Mouse (Mus musculus): Measurements from ENCODE around the gene Tnfrsf22. TPM values are rescaled to one million over a fixed set of nuclear protein-coding genes. Genes with fewer than 3 reads are reported as not detected.
"Not testable (repeated sequence)": the region's sequence is repeated elsewhere in the genome, so short reads cannot be mapped to it uniquely, and the experiment has no call there.

Gene Tnfrsf22
- polyA plus RNA-seq, 1 experiment from 2014 or later: 5.3 TPM

- ATAC-seq; H3K9ac ChIP-seq; H3K27ac ChIP-seq; H3K9me3 ChIP-seq (replicated peaks); H3K4me1 ChIP-seq; H3K4me3 ChIP-seq; H3K4me2 ChIP-seq: not testable (repeated sequence)
- Histone ChIP-seq H3K27me3 (peaks cover 16% of the 10 kb centered on the region; the same call in 1 of the 2 replicates), H3K36me3 (ENCODE audit: poor library complexity, severe bottlenecking) (peaks cover 20% of the 10 kb centered on the region)
- WGBS: 78% methylated on average over 1 of the region's 2 CpGs
Observed at GRCm38 (mm10) chr7:143684569-143684968, 35.1 kb upstream of the Tnfrsf22 start.

- H3K27me3 ChIP-seq: peaks cover 14% of the 10 kb centered on the region; the same call in 1 of the 2 replicates
- WGBS: 81% methylated on average over 1 of the region's 1 CpGs
- no peak overlapping the region for H3K9ac ChIP-seq
- H3K4me3 ChIP-seq: no peak overlapping the region
- no peak overlapping the region for H3K4me2 ChIP-seq
- no peak for ATAC-seq
- no peaks in the 10 kb centered on the region for H3K36me3 ChIP-seq (ENCODE audit: poor library complexity, severe bottlenecking)
- no peaks in the 10 kb centered on the region for H3K9me3 ChIP-seq (replicated peaks)
- peaks cover 6% of the 10 kb centered on the region; the same call in 1 of the 2 replicates for H3K4me1 ChIP-seq
- H3K27ac ChIP-seq: no peak overlapping the region
Observed at GRCm38 (mm10) chr7:143681566-143681965, 32.1 kb upstream of the Tnfrsf22 start.

DNA sequence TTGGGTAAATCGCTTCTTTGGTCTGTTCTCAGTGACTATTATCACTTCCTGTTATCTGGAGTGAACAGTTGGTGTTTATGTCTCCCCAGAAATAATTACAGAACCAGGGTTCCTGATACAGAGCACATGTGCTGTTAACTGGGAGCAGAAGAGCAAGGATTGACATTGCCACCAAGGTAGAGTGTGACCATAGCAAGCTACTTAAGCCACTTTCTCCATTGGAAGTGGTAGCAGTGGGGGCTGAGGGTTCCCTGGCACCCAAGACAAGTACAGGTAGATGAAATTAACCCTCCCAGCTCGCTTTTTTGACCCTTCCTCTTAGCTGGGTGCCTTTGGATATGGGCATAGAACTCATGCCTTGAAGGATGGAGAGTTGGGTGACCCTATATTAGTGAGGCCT is 31.4 kb upstream of the Tnfrsf22 start:
- not testable (repeated sequence) for H3K4me1 ChIP-seq; H3K9ac ChIP-seq; H3K36me3 ChIP-seq (ENCODE audit: poor library complexity, severe bottlenecking); H3K4me3 ChIP-seq; H3K9me3 ChIP-seq (replicated peaks); H3K4me2 ChIP-seq; H3K27ac ChIP-seq; ATAC-seq
- WGBS: 63% methylated on average over 2 of the region's 2 CpGs
- H3K27me3 ChIP-seq: peaks cover 14% of the 10 kb centered on the region; the same call in 1 of the 2 replicates

GRCm38 (mm10) chr7:143679650-143680049 is 30.2 kb upstream of the Tnfrsf22 start:
- H3K4me2 ChIP-seq: not testable (repeated sequence)

GRCm38 (mm10) chr7:143666427-143667311 is 17.2 kb upstream of the Tnfrsf22 start:
- no peaks in the 10 kb centered on the region for H3K27me3 ChIP-seq
- H3K4me3 ChIP-seq: no peak overlapping the region
- H3K9me3 ChIP-seq (replicated peaks): no peaks in the 10 kb centered on the region
- H3K27ac ChIP-seq: no peak overlapping the region
- no peak overlapping the region for H3K9ac ChIP-seq
- H3K4me2 ChIP-seq: no peak overlapping the region
- no peaks in the 10 kb centered on the region for H3K4me1 ChIP-seq
- H3K36me3 ChIP-seq (ENCODE audit: poor library complexity, severe bottlenecking): no peaks in the 10 kb centered on the region
- no peak for ATAC-seq

More at GRCm38 (mm10) chr7:143679650-143680049, 30.2 kb upstream of the Tnfrsf22 start:
- not testable (repeated sequence) for ATAC-seq; H3K4me1 ChIP-seq; H3K4me3 ChIP-seq; H3K27ac ChIP-seq; H3K9me3 ChIP-seq (replicated peaks); H3K9ac ChIP-seq; H3K27me3 ChIP-seq; H3K36me3 ChIP-seq (ENCODE audit: poor library complexity, severe bottlenecking)
- WGBS: 81% methylated on average over 2 of the region's 2 CpGs

DNA sequence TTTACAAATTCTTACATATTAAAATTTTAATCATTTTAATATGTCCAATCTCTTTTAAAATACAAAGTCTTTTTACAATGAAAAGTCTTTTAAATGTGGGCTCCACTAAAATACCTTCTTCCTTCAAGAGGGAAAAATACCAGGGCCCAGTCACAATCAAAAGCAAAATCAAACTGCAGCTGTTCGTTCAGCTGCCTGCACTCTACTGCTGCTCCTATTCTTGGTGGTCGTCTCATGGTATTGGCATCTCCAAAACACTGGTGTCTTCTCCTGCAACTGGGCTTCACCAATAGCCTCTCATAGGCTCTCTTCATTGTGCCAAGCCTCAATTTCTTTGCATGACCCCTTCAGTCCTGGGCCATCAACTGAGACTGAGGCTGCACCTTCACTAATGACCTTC is 14.0 kb upstream of the Tnfrsf22 start:
- Histone ChIP-seq H3K36me3 (ENCODE audit: poor library complexity, severe bottlenecking) (no peaks in the 10 kb centered on the region), H3K9me3 (replicated peaks) (no peaks in the 10 kb centered on the region), H3K4me2 (no peak overlapping the region), H3K27ac (no peak overlapping the region), H3K4me1 (no peaks in the 10 kb centered on the region), H3K27me3 (no peaks in the 10 kb centered on the region), H3K9ac (no peak overlapping the region), H3K4me3 (no peak overlapping the region)
- no peak for ATAC-seq
- WGBS: 86% methylated on average over 2 of the region's 2 CpGs

GRCm38 (mm10) chr7:143660797-143661196 is 11.3 kb upstream of the Tnfrsf22 start:
- no peak overlapping the region for H3K9ac ChIP-seq
- no peaks in the 10 kb centered on the region for H3K4me1 ChIP-seq
- H3K27me3 ChIP-seq: no peaks in the 10 kb centered on the region
- H3K4me2 ChIP-seq: no peak overlapping the region
- H3K36me3 ChIP-seq (ENCODE audit: poor library complexity, severe bottlenecking): no peaks in the 10 kb centered on the region
- H3K9me3 ChIP-seq (replicated peaks): no peaks in the 10 kb centered on the region
- H3K27ac ChIP-seq: no peak overlapping the region
- H3K4me3 ChIP-seq: no peak overlapping the region
- no peak for ATAC-seq

- Histone ChIP-seq H3K4me2 (peak overlapping the region; percentile 87), H3K4me3 (peak overlapping the region; percentile 71)
- H3K27ac ChIP-seq; H3K36me3 ChIP-seq (ENCODE audit: poor library complexity, severe bottlenecking); H3K27me3 ChIP-seq; H3K9me3 ChIP-seq (replicated peaks); H3K9ac ChIP-seq; H3K4me1 ChIP-seq: not testable (repeated sequence)
- 48% methylated on average over 10 of the region's 10 CpGs for WGBS
- ATAC-seq: peak; percentile 48; the same call in 1 of the 2 replicates
Observed at GRCm38 (mm10) chr7:143649769-143650346, 397 bp upstream of the Tnfrsf22 start.

- not testable (repeated sequence) for H3K4me1 ChIP-seq; H3K27me3 ChIP-seq; H3K9ac ChIP-seq; ATAC-seq; H3K9me3 ChIP-seq (replicated peaks); H3K36me3 ChIP-seq (ENCODE audit: poor library complexity, severe bottlenecking); H3K4me2 ChIP-seq; H3K4me3 ChIP-seq; H3K27ac ChIP-seq
- 87% methylated on average over 2 of the region's 2 CpGs for WGBS
Observed at GRCm38 (mm10) chr7:143643949-143644348, 5.5 kb downstream of the Tnfrsf22 start.

DNA sequence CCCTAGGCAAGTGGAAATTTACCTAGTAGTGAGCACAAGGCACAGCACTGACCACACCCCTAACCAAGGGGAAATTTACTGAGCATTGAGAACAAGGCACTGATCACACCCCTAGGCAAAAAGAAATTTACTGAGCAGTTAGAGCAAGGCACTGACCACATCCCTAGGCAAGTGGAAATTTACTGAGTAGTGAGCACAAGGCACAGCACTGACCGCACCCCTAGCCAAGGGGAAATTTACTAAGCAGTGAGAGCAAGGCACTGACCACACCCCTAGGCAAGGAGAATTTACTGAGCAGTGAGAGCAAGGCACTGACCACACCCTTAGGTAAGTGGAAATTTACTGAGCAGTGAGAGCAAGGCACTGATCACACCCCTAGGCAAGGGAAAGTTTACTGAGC is 12.8 kb downstream of the Tnfrsf22 start:
- 91% methylated on average over 1 of the region's 1 CpGs for WGBS
- Histone ChIP-seq H3K4me2 (no peak overlapping the region), H3K9me3 (replicated peaks) (no peaks in the 10 kb centered on the region), H3K4me3 (no peak overlapping the region), H3K27me3 (no peaks in the 10 kb centered on the region), H3K36me3 (ENCODE audit: poor library complexity, severe bottlenecking) (no peaks in the 10 kb centered on the region), H3K27ac (no peak overlapping the region), H3K4me1 (no peaks in the 10 kb centered on the region), H3K9ac (no peak overlapping the region)
- no peak for ATAC-seq

GRCm38 (mm10) chr7:143631503-143631902 is 18.0 kb downstream of the Tnfrsf22 start:
- Histone ChIP-seq H3K4me2 (no peak overlapping the region), H3K4me1 (no peaks in the 10 kb centered on the region), H3K9ac (no peak overlapping the region), H3K9me3 (replicated peaks) (no peaks in the 10 kb centered on the region), H3K27ac (no peak overlapping the region), H3K36me3 (ENCODE audit: poor library complexity, severe bottlenecking) (no peaks in the 10 kb centered on the region), H3K27me3 (no peaks in the 10 kb centered on the region), H3K4me3 (no peak overlapping the region)
- no peak for ATAC-seq
- WGBS: 79% methylated on average over 2 of the region's 2 CpGs

GRCm38 (mm10) chr7:143629501-143629900 is 20.0 kb downstream of the Tnfrsf22 start:
- no peak overlapping the region for H3K27ac ChIP-seq
- H3K36me3 ChIP-seq (ENCODE audit: poor library complexity, severe bottlenecking): no peaks in the 10 kb centered on the region
- H3K9me3 ChIP-seq (replicated peaks): no peaks in the 10 kb centered on the region
- no peak overlapping the region for H3K4me2 ChIP-seq
- no peak overlapping the region for H3K9ac ChIP-seq
- H3K4me1 ChIP-seq: no peaks in the 10 kb centered on the region
- no peak for ATAC-seq
- WGBS: 83% methylated on average over 1 of the region's 1 CpGs
- no peaks in the 10 kb centered on the region for H3K27me3 ChIP-seq
- no peak overlapping the region for H3K4me3 ChIP-seq
